Mouse (Mus musculus): ENCODE data around the gene Rftn1. TPM values are rescaled to one million over a fixed set of nuclear protein-coding genes. Genes with fewer than 3 reads are reported as not detected.

Rftn1 gene
- total and polyA plus RNA-seq, 3 experiments = 52.5 to 80.6 (median 60.5) TPM

DNA sequence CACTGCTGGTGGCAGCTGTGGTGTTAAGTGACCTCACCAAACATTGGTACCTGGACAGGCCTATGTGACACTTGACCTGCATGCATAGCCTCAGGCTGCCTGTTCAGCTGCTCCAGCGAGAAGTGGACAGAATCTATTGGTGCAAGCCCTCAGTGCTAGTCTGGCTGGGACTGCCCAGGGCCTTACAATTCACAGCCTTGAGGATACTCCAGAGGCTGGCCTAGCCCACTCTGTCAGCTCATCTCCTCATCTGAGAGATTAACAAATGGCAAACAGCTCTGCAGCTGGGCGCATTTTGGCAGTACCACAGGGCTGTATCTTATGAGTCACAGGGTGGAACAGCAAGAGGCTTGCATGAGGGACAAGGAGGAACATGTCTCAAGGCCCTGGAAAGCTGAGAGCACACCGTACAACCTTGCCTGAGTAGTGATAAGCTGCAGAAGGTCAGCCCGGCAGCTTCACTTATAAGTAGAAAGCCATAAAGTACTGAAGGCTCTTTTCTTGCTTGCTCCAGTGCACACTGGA lies 210.7 kb downstream of the Rftn1 start:
- H3K4me2 ChIP-seq (ENCODE audit: insufficient read depth, low read depth, poor library complexity, severe bottlenecking) = no peak overlapping the region
- H3K79me2 ChIP-seq (replicated peaks; ENCODE audit: control insufficient read depth, extremely low read depth, insufficient read depth, poor library complexity, severe bottlenecking) = no peaks in the 10 kb centered on the region
- no peaks in the 10 kb centered on the region for H3K4me1 ChIP-seq (ENCODE audit: control insufficient read depth in 1 of 2, insufficient read depth in 2 of 2)
- DNase-seq (ENCODE audit: extremely low read depth) = no peak
- H3K9ac ChIP-seq (ENCODE audit: insufficient read depth, low read depth) = no peak overlapping the region
- TF ChIP-seq KAT2A (IDR thresholded peaks at IDR 0.05; ENCODE audit: insufficient replicate concordance, low read length) (no peak), MEF2A (IDR thresholded peaks at IDR 0.05; ENCODE audit: borderline replicate concordance, low read depth, low read length) (no peak), MAX (IDR thresholded peaks at IDR 0.05; ENCODE audit: low read length) (no peak), BHLHE40 (IDR thresholded peaks at IDR 0.05; ENCODE audit: low read depth, low read length) (no peak), SMC3 (IDR thresholded peaks at IDR 0.05; ENCODE audit: low read depth, low read length) (no peak), MAFK (IDR thresholded peaks at IDR 0.05; ENCODE audit: insufficient replicate concordance, low read length) (no peak), NRF1 (IDR thresholded peaks at IDR 0.05; ENCODE audit: low read depth, low read length) (no peak), ZMIZ1 (IDR thresholded peaks at IDR 0.05; ENCODE audit: low read depth, low read length) (no peak), EP300 (IDR thresholded peaks at IDR 0.05; ENCODE audit: low read length) (no peak), USF2 (conservative IDR thresholded peaks at IDR 0.05; ENCODE audit: low read depth, low read length) (no peak), RCOR1 (conservative IDR thresholded peaks at IDR 0.05; ENCODE audit: low read depth, low read length) (no peak)
- in situ Hi-C loops (cut with MboI; ENCODE audit: low pct_ligation_motif_present, low pct_unique_long_range_greater_than_20kb, low sequenced_read_pairs) = loop anchor here (5.0 kb wide), 1 partner anchor 77 kb away; no protein-coding TSS in a partner anchor
- H3K9me3 ChIP-seq (replicated peaks; ENCODE audit: low read length) = peaks cover 8% of the 10 kb centered on the region
- H3K36me3 ChIP-seq (replicated peaks in 1 of 2; ENCODE audit: control insufficient read depth in 1 of 2, insufficient read depth in 1 of 2, low read length in 1 of 2) = no peaks in the 10 kb centered on the region
- dilution Hi-C loops (cut with MboI; ENCODE audit: extremely low pct_ligation_motif_present, extremely low pct_unique_long_range_greater_than_20kb, low sequenced_read_pairs) = no loop called here
- H3K27me3 ChIP-seq (replicated peaks) = no peaks in the 10 kb centered on the region
- H3K4me3 ChIP-seq (replicated peaks in 1 of 3; ENCODE audit: low read depth in 2 of 3, low read length in 2 of 3, poor library complexity in 1 of 3) = no peak overlapping the region
- H3K27ac ChIP-seq (ENCODE audit: insufficient read depth, low read depth) = no peak overlapping the region

DNA sequence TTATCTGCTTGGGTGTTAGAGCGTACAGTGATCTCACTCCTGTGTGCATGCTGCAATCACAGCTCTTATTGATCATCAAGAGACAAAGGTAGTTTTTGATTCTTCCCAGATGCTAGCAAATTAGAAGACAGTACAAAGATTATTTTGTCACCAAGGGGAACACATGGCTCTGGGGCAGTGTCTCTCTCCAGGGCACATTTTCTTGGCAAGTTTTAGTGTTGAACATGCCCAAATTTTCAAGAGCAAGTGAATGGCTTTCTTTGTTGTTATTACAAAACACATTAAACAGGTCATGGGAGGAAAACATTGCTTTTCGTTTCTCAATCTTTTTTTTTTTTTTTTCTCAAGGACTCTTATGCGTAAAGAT lies 213.1 kb downstream of the Rftn1 start:
- TF ChIP-seq CTCF (conservative IDR thresholded peaks at IDR 0.05 in 1 of 2, IDR thresholded peaks at IDR 0.05 in 1 of 2; ENCODE audit: low read depth in 2 of 2, low read length in 2 of 2) = no peak
- no peak for TF ChIP-seq NELFE (IDR thresholded peaks at IDR 0.05; ENCODE audit: low read depth, low read length)
- no peak for TF ChIP-seq MAFK (IDR thresholded peaks at IDR 0.05; ENCODE audit: insufficient replicate concordance, low read length)
- no peak for TF ChIP-seq CHD1 (IDR thresholded peaks at IDR 0.05; ENCODE audit: low read depth, low read length)
- TF ChIP-seq TCF12 (IDR thresholded peaks at IDR 0.05; ENCODE audit: low read depth, low read length) = no peak
- no peak for TF ChIP-seq MAX (IDR thresholded peaks at IDR 0.05; ENCODE audit: low read length)
- TF ChIP-seq JUND (conservative IDR thresholded peaks at IDR 0.05; ENCODE audit: low read depth, low read length) = no peak
- no peak for TF ChIP-seq E2F4 (IDR thresholded peaks at IDR 0.05; ENCODE audit: insufficient replicate concordance, low read depth, low read length)
- no peak for TF ChIP-seq MEF2A (IDR thresholded peaks at IDR 0.05; ENCODE audit: borderline replicate concordance, low read depth, low read length)
- TF ChIP-seq TBP (conservative IDR thresholded peaks at IDR 0.05; ENCODE audit: low read depth, low read length) = no peak
- no peak for TF ChIP-seq KAT2A (IDR thresholded peaks at IDR 0.05; ENCODE audit: insufficient replicate concordance, low read length)
- TF ChIP-seq MYC (IDR thresholded peaks at IDR 0.05; ENCODE audit: low read depth, low read length) = no peak
- TF ChIP-seq IRF4 (IDR thresholded peaks at IDR 0.05; ENCODE audit: low read depth, low read length) = no peak
- no peak for TF ChIP-seq POLR2A (IDR thresholded peaks at IDR 0.05; ENCODE audit: low read depth, low read length)
- Histone ChIP-seq H3K79me2 (replicated peaks; ENCODE audit: control insufficient read depth, extremely low read depth, insufficient read depth, poor library complexity, severe bottlenecking) (no peaks in the 10 kb centered on the region), H3K36me3 (replicated peaks in 1 of 2; ENCODE audit: control insufficient read depth in 1 of 2, insufficient read depth in 1 of 2, low read length in 1 of 2) (no peaks in the 10 kb centered on the region), H3K4me1 (ENCODE audit: control insufficient read depth in 1 of 2, insufficient read depth in 2 of 2) (no peaks in the 10 kb centered on the region), H3K9ac (ENCODE audit: insufficient read depth, low read depth) (no peak overlapping the region), H3K9me3 (replicated peaks; ENCODE audit: low read length) (peaks cover 8% of the 10 kb centered on the region), H3K27me3 (replicated peaks) (no peaks in the 10 kb centered on the region), H3K27ac (ENCODE audit: insufficient read depth, low read depth) (no peak overlapping the region), H3K4me2 (ENCODE audit: insufficient read depth, low read depth, poor library complexity, severe bottlenecking) (no peak overlapping the region), H3K4me3 (replicated peaks in 1 of 3; ENCODE audit: low read depth in 2 of 3, low read length in 2 of 3, poor library complexity in 1 of 3) (no peak overlapping the region)
- in situ Hi-C loops (cut with MboI; ENCODE audit: low pct_ligation_motif_present, low pct_unique_long_range_greater_than_20kb, low sequenced_read_pairs) (no loop called here), dilution Hi-C loops (cut with MboI; ENCODE audit: extremely low pct_ligation_motif_present, extremely low pct_unique_long_range_greater_than_20kb, low sequenced_read_pairs) (no loop called here)
- DNase-seq (ENCODE audit: extremely low read depth) = no peak
